Mouse (Mus musculus) heart, postnatal 0 days (tissue): Measurements from ENCODE around the gene Kcnk1.

Source experiments
- CTCF ChIP-seq: IDR thresholded peaks from 2 replicates; pipeline ENCODE4 v1.5.1; 2016; ENCODE audit warnings: antibody characterized with exemption, control low read depth, low read depth
- EP300 ChIP-seq: IDR thresholded peaks from 2 replicates; pipeline ENCODE4 v1.6.1; 2016; ENCODE audit warnings: antibody characterized with exemption, low read depth

DNA sequence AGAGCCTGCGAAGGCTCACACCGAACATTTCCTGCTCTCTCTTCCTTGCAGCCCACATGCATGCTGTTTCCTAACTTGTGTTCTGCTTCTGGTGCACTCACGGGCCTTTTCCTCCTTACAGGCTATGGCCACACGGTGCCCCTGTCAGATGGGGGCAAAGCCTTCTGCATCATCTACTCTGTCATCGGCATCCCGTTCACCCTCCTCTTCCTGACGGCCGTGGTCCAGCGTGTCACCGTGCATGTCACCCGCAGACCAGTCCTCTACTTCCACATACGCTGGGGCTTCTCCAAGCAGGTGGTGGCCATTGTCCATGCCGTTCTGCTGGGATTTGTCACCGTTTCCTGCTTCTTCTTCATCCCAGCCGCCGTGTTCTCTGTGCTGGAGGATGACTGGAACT is 29.9 kb downstream of the Kcnk1 start:
- TF ChIP-seq CTCF (no peak), EP300 (no peak)
